Mouse (Mus musculus): ENCODE results near the gene Ngly1. TPM values are rescaled to one million over a fixed set of nuclear protein-coding genes. Genes with fewer than 3 reads are reported as not detected.

Ngly1 gene
- polyA plus RNA-seq (2014; fragmentation: Nextera tagmentation; extraction: Ambion mirVana) = 22.8 and 24.4 TPM in 2 replicates

DNA sequence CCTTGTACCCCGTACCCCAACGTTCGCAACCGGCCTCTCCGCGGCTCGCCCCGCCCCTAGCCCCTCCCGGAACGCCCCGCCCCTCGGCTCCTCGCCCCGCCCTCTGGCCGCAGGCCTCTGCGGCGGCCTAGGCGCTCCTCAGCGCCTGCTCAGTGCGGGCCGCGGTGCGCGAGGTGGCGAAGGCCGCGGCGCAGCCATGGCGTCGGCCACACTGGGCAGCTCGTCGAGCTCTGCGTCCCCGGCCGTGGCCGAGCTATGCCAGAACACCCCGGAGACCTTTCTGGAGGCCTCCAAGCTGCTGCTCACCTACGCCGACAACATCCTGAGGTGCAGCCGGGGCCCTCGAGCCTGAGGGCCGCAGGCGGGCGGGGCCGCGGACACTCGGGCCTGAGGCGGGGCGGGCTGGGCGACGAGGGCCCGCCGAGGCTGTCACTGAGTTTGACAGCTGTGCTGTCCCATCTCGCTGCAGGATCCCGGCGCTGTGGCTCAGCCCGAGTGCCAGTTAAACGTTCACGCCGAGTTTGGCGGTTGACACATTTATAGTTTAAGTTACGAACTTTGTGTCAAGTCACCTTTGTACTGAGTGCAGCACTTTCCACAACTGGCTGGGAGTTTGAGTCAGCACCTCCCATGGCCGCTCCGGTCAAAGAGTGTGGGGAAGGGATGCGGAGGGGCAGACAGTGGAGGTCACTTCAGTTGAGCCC is at the start of gene Ngly1, which contains the start of gene Oxsm:
Gene Ngly1, plus strand, starts transcription at position 110 of the 704 bp plus-strand sequence.
Gene Oxsm, minus strand, starts transcription at position 638 of the 704 bp plus-strand sequence.
- Histone ChIP-seq H3K4me1 (ENCODE audit: control insufficient read depth, insufficient read depth, low read length) (no peaks in the 10 kb centered on the region), H3K9me3 (ENCODE audit: control insufficient read depth, low read length) (no peaks in the 10 kb centered on the region), H3K27ac (replicated peaks; ENCODE audit: low read depth, low read length) (no peak within 1 kb of the TSS; the same call in 1 of the 2 replicates), H3K9ac (ENCODE audit: low read length) (peak within 1 kb of the TSS; percentile 96), H3K4me3 (ENCODE audit: low read depth, low read length) (peak within 1 kb of the TSS; percentile 69), H3K4me2 (ENCODE audit: low read depth, severe bottlenecking) (peak within 1 kb of the TSS; percentile 64), H3K36me3 (ENCODE audit: control insufficient read depth, insufficient read depth, low read length) (no peaks in the 10 kb centered on the region), H3K27me3 (ENCODE audit: control insufficient read depth, insufficient read depth, low read length) (no peaks in the 10 kb centered on the region)
- peak; percentile 90 for DNase-seq (ENCODE audit: low spot score)
- ATAC-seq (ENCODE audit: insufficient number of reproducible peaks, low FRiP score, low TSS enrichment, low read depth) = peak; percentile 99
- WGBS = under 1% methylated on average over 64 of the region's 65 CpGs

GRCm38 (mm10) chr14:16200220-16200912 is 48.7 kb upstream of the Ngly1 start:
- H3K4me2 ChIP-seq (ENCODE audit: low read depth, severe bottlenecking) = no peak overlapping the region

DNA sequence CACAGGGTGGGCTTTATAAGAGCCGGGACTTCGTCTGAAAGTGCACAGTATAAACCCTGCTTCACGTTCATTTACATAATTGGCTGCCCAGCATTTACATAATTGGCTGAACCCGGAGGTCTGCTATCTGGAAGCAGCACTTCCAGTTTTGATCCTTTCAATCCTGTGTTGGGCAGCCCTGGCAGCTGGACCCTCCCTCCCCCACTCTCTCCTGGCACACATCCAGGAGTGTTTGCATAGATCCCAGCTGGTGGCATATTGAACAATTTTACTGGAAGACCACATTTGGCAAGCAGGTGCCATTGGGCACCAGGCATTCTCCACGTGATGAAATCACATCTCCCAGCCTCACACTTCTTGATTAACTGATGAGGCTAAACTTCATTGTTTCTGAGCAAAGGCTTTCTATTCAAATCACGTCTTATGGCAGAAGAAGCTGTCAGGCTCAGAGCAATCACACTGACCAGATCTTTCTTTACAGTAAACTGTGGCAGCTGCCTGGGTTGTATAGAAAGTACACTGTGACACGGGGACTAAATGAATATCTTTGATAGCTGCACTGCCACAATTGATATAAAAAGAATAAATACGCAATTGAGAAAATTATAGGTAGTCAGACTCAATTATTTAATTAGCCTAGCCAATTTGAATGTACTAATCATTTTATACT is 48.0 kb upstream of the Ngly1 start:
- Histone ChIP-seq H3K36me3 (ENCODE audit: control insufficient read depth, insufficient read depth, low read length) (no peaks in the 10 kb centered on the region), H3K27me3 (ENCODE audit: control insufficient read depth, insufficient read depth, low read length) (no peaks in the 10 kb centered on the region), H3K4me1 (ENCODE audit: control insufficient read depth, insufficient read depth, low read length) (peaks cover 5% of the 10 kb centered on the region; the same call in 1 of the 2 replicates), H3K4me3 (ENCODE audit: low read depth, low read length) (no peak overlapping the region), H3K9me3 (ENCODE audit: control insufficient read depth, low read length) (no peaks in the 10 kb centered on the region), H3K9ac (ENCODE audit: low read length) (no peak overlapping the region), H3K4me2 (ENCODE audit: low read depth, severe bottlenecking) (no peak overlapping the region), H3K27ac (replicated peaks; ENCODE audit: low read depth, low read length) (no peak overlapping the region)
- DNase-seq (ENCODE audit: low spot score) (peak; percentile 39), ATAC-seq (ENCODE audit: insufficient number of reproducible peaks, low FRiP score, low TSS enrichment, low read depth) (no peak)
- 54% methylated on average over 8 of the region's 8 CpGs for WGBS

More at GRCm38 (mm10) chr14:16200220-16200912, 48.7 kb upstream of the Ngly1 start:
- Histone ChIP-seq H3K4me3 (ENCODE audit: low read depth, low read length) (no peak overlapping the region), H3K4me1 (ENCODE audit: control insufficient read depth, insufficient read depth, low read length) (peaks cover 5% of the 10 kb centered on the region; the same call in 1 of the 2 replicates), H3K9me3 (ENCODE audit: control insufficient read depth, low read length) (no peaks in the 10 kb centered on the region), H3K36me3 (ENCODE audit: control insufficient read depth, insufficient read depth, low read length) (no peaks in the 10 kb centered on the region), H3K9ac (ENCODE audit: low read length) (no peak overlapping the region), H3K27me3 (ENCODE audit: control insufficient read depth, insufficient read depth, low read length) (no peaks in the 10 kb centered on the region), H3K27ac (replicated peaks; ENCODE audit: low read depth, low read length) (no peak overlapping the region)
- WGBS = 62% methylated on average over 6 of the region's 6 CpGs
- DNase-seq (ENCODE audit: low spot score) = no peak
- no peak for ATAC-seq (ENCODE audit: insufficient number of reproducible peaks, low FRiP score, low TSS enrichment, low read depth)

DNA sequence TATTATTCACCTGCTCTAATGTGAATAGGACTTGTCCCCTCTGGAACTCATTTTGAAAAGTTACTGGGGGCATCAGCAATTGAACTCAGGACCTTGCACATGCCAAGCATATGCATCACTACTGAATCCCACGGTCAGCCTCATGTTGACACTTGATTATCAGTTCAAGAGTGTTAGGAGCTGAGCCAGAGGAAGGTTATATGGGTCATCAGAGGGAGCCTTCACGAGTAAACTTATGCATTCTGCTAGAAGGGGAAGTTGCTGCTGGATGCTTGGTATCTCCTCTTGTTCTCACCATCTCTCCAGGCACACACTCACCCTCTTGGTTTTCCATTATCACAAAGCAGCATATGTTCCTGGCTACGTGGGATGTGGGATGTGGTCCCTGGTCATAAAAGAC is 47.4 kb upstream of the Ngly1 start:
- DNase-seq (ENCODE audit: low spot score) = no peak
- no peak overlapping the region for H3K9ac ChIP-seq (ENCODE audit: low read length)
- H3K4me1 ChIP-seq (ENCODE audit: control insufficient read depth, insufficient read depth, low read length) = peaks cover 5% of the 10 kb centered on the region; the same call in 1 of the 2 replicates
- no peaks in the 10 kb centered on the region for H3K27me3 ChIP-seq (ENCODE audit: control insufficient read depth, insufficient read depth, low read length)
- H3K9me3 ChIP-seq (ENCODE audit: control insufficient read depth, low read length) = no peaks in the 10 kb centered on the region
- ATAC-seq (ENCODE audit: insufficient number of reproducible peaks, low FRiP score, low TSS enrichment, low read depth) = no peak
- H3K4me3 ChIP-seq (ENCODE audit: low read depth, low read length) = no peak overlapping the region
- 53% methylated on average over 3 of the region's 3 CpGs for WGBS
- H3K4me2 ChIP-seq (ENCODE audit: low read depth, severe bottlenecking) = no peak overlapping the region
- H3K36me3 ChIP-seq (ENCODE audit: control insufficient read depth, insufficient read depth, low read length) = no peaks in the 10 kb centered on the region
- no peak overlapping the region for H3K27ac ChIP-seq (replicated peaks; ENCODE audit: low read depth, low read length)

GRCm38 (mm10) chr14:16207722-16208121 is 41.4 kb upstream of the Ngly1 start:
- DNase-seq (ENCODE audit: low spot score) = no peak

GRCm38 (mm10) chr14:16219015-16219414 is 30.1 kb upstream of the Ngly1 start:
- no peak overlapping the region for H3K27ac ChIP-seq (replicated peaks; ENCODE audit: low read depth, low read length)
- ATAC-seq (ENCODE audit: insufficient number of reproducible peaks, low FRiP score, low TSS enrichment, low read depth) (no peak), DNase-seq (ENCODE audit: low spot score) (peak; percentile 23)
- no peaks in the 10 kb centered on the region for H3K9me3 ChIP-seq (ENCODE audit: control insufficient read depth, low read length)
- no peaks in the 10 kb centered on the region for H3K4me1 ChIP-seq (ENCODE audit: control insufficient read depth, insufficient read depth, low read length)
- H3K9ac ChIP-seq (ENCODE audit: low read length) = no peak overlapping the region
- no peaks in the 10 kb centered on the region for H3K27me3 ChIP-seq (ENCODE audit: control insufficient read depth, insufficient read depth, low read length)
- 55% methylated on average over 2 of the region's 2 CpGs for WGBS
- no peak overlapping the region for H3K4me3 ChIP-seq (ENCODE audit: low read depth, low read length)
- H3K4me2 ChIP-seq (ENCODE audit: low read depth, severe bottlenecking) = no peak overlapping the region
- H3K36me3 ChIP-seq (ENCODE audit: control insufficient read depth, insufficient read depth, low read length) = no peaks in the 10 kb centered on the region

More at GRCm38 (mm10) chr14:16207722-16208121, 41.4 kb upstream of the Ngly1 start:
- H3K27ac ChIP-seq (replicated peaks; ENCODE audit: low read depth, low read length) = no peak overlapping the region
- H3K4me2 ChIP-seq (ENCODE audit: low read depth, severe bottlenecking) = no peak overlapping the region
- no peaks in the 10 kb centered on the region for H3K9me3 ChIP-seq (ENCODE audit: control insufficient read depth, low read length)
- no peaks in the 10 kb centered on the region for H3K4me1 ChIP-seq (ENCODE audit: control insufficient read depth, insufficient read depth, low read length)
- H3K36me3 ChIP-seq (ENCODE audit: control insufficient read depth, insufficient read depth, low read length) = no peaks in the 10 kb centered on the region
- no peak for ATAC-seq (ENCODE audit: insufficient number of reproducible peaks, low FRiP score, low TSS enrichment, low read depth)
- H3K4me3 ChIP-seq (ENCODE audit: low read depth, low read length) = no peak overlapping the region
- H3K27me3 ChIP-seq (ENCODE audit: control insufficient read depth, insufficient read depth, low read length) = no peaks in the 10 kb centered on the region
- no peak overlapping the region for H3K9ac ChIP-seq (ENCODE audit: low read length)

DNA sequence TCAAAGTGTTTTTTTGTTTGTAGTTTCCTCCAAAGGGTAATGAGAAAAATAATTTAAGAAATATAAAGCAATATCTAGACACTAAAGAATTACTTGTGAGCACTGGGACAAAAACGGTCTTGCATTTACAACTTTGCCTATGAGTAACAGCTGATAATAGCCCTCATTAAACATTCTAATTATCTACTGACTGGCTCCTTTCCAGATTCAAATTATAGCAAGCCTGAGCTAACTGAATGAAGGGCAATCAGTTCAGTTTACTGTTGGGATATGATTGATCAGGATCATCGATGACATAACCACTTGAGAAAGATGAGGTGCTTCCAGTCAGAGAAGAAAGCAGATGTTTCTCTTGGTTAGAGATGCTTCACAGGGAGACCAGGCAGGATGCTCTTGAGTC is 19.7 kb upstream of the Ngly1 start:
- DNase-seq (ENCODE audit: low spot score) (no peak), ATAC-seq (ENCODE audit: insufficient number of reproducible peaks, low FRiP score, low TSS enrichment, low read depth) (no peak)
- Histone ChIP-seq H3K27me3 (ENCODE audit: control insufficient read depth, insufficient read depth, low read length) (no peaks in the 10 kb centered on the region), H3K27ac (replicated peaks; ENCODE audit: low read depth, low read length) (no peak overlapping the region), H3K9ac (ENCODE audit: low read length) (no peak overlapping the region), H3K4me2 (ENCODE audit: low read depth, severe bottlenecking) (no peak overlapping the region), H3K9me3 (ENCODE audit: control insufficient read depth, low read length) (no peaks in the 10 kb centered on the region), H3K4me1 (ENCODE audit: control insufficient read depth, insufficient read depth, low read length) (no peaks in the 10 kb centered on the region), H3K36me3 (ENCODE audit: control insufficient read depth, insufficient read depth, low read length) (no peaks in the 10 kb centered on the region), H3K4me3 (ENCODE audit: low read depth, low read length) (no peak overlapping the region)
- WGBS = 83% methylated on average over 2 of the region's 2 CpGs

DNA sequence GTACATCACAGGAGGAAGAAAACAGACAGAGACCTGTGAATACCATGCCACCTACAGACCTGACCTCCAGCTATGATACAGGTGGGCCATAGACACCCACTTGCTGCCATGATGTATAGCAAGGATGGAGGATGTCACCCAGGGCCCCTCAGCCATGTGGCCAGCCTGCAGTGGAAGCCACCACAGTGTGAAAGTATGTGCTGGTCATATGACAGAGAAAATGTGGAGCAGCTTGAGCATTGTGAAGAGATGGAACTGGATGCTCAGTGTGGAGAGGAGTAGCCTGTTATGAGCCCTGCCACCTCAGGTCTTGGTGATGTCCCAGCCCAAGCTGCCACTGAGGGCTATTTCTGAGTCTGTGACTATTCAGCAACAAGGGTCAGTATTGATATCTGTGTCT is 18.5 kb upstream of the Ngly1 start:
- ATAC-seq (ENCODE audit: insufficient number of reproducible peaks, low FRiP score, low TSS enrichment, low read depth) = no peak
- no peak overlapping the region for H3K27ac ChIP-seq (replicated peaks; ENCODE audit: low read depth, low read length)
- no peak for DNase-seq (ENCODE audit: low spot score)

More for the DNA sequence above, 18.5 kb upstream of the Ngly1 start:
- Histone ChIP-seq H3K36me3 (ENCODE audit: control insufficient read depth, insufficient read depth, low read length) (no peaks in the 10 kb centered on the region), H3K4me2 (ENCODE audit: low read depth, severe bottlenecking) (no peak overlapping the region), H3K9ac (ENCODE audit: low read length) (no peak overlapping the region), H3K4me3 (ENCODE audit: low read depth, low read length) (no peak overlapping the region), H3K27me3 (ENCODE audit: control insufficient read depth, insufficient read depth, low read length) (no peaks in the 10 kb centered on the region), H3K9me3 (ENCODE audit: control insufficient read depth, low read length) (no peaks in the 10 kb centered on the region), H3K4me1 (ENCODE audit: control insufficient read depth, insufficient read depth, low read length) (no peaks in the 10 kb centered on the region)

Data from limb, embryonic 11.5 days (tissue).